23 mouse cellular contexts compared by ENCODE assay signal in the genomic region with DNA sequence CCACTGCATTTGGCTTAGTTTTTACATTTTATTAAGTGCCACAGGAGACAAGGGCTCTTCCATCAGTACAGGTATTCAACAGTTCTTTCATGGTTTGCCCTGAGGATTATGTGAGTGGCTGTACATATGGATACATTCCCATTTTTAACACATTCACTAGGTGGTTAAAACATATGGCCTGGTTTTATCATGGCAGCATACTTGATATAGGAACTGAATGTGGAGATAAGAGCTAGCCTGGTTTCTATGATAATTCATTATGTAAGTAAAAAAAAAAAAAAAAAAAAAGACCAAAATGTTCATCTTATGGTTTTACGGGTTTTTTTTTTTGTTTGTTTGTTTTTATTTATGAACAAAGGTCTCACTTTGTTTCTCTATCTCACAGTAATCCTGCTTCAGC. TPM values are rescaled to one million over a fixed set of nuclear protein-coding genes. Genes with fewer than 3 reads are reported as not detected.
DNase-seq lines count a peak whose midpoint lies in the region; ATAC-seq and TF ChIP-seq lines count a peak whose summit lies in the region.
"Had no signal": no experiment of that assay in that cellular context is flagged by ENCODE, and none has a peak within 500 bp of the region (broad histone marks: within the 10 kb centered on the region; RNA-seq: fewer than 3 reads in every experiment).

No protein-coding gene starts in this region.

- no peak for ATAC-seq in liver, embryonic 14.5 days (ENCODE audit: insufficient read depth)
- ATAC-seq in liver, embryonic 12.5 days: no peak
- ATAC-seq in liver, postnatal 0 days: no peak
- 0 out of 2 replicates have a peak, but pooled peaks have one; percentile 47 for ATAC-seq in erythroblast, adult 5-6 weeks (replicated peaks; ENCODE audit: low FRiP score, poor library complexity, severe bottlenecking)
- ATAC-seq: activated CD4-positive, CD25-positive, alpha-beta regulatory T cell, adult 4 months; CD4-positive, CD25-positive, alpha-beta regulatory T cell, adult 4 months; Patski had no signal

- no peak for DNase-seq in liver, embryonic 14.5 days (ENCODE audit: low read depth in 3 of 3, low spot score in 3 of 3)
- DNase-seq in liver, postnatal 0 days: no peak
- DNase-seq in liver: no peak
- DNase-seq in MEL (ENCODE audit: low read depth, low spot score): no peak
- no peak for DNase-seq in kidney, adult 8-10 months
- DNase-seq in kidney, adult 11 months: no peak
- DNase-seq: adrenal gland, adult 2 months; adrenal gland, adult 8-10 months; adrenal gland, postnatal 10 days; adrenal gland, postnatal 14 days; adrenal gland, postnatal 25 days; adrenal gland, postnatal 36 days; B cell, adult 2 months; cerebellum, adult 11 months; cerebellum, adult 11-12 months; cerebellum, adult 18-20 months had no signal

- no peak for TF ChIP-seq POLR2A in MEL (IDR thresholded peaks at IDR 0.05; ENCODE audit: control insufficient read depth in 1 of 2, insufficient read depth in 1 of 2, low read depth in 1 of 2, low read length in 2 of 2, poor library complexity in 1 of 2)

- H3K4me2 ChIP-seq in liver, embryonic 14.5 days (ENCODE audit: low read depth): no peak overlapping the region
- H3K4me2 ChIP-seq in liver, embryonic 12.5 days: no peak overlapping the region
- H3K4me2 ChIP-seq in liver, postnatal 0 days (ENCODE audit: low read depth, low read length): no peak overlapping the region

- H3K79me2 ChIP-seq in MEL (ENCODE audit: control insufficient read depth, insufficient read depth, low read length, poor library complexity): no peaks in the 10 kb centered on the region

- no peak overlapping the region for H3K9ac ChIP-seq in liver, embryonic 14.5 days (replicated peaks)
- H3K9ac ChIP-seq in liver, embryonic 12.5 days: no peak overlapping the region
- H3K9ac ChIP-seq in liver, postnatal 0 days (replicated peaks): no peak overlapping the region
- no peak overlapping the region for H3K9ac ChIP-seq in MEL (ENCODE audit: control insufficient read depth, low read depth, low read length, poor library complexity, severe bottlenecking)

- 69% methylated on average over 1 of the region's 1 CpGs for WGBS in liver, embryonic 14.5 days (ENCODE audit: insufficient replicate concordance)
- 89% methylated on average over 1 of the region's 1 CpGs for WGBS in liver, embryonic 12.5 days (ENCODE audit: insufficient replicate concordance)
- 63% methylated on average over 1 of the region's 1 CpGs for WGBS in liver, postnatal 0 days (ENCODE audit: insufficient replicate concordance)

- H3K4me1 ChIP-seq in liver, embryonic 14.5 days (replicated peaks; ENCODE audit: control insufficient read depth in 2 of 2, insufficient read depth in 2 of 2, low read length in 1 of 2): peaks cover 0 to 4% of the 10 kb centered on the region in 2 experiments; a peak in 2 of 4 replicates
- 0 out of 2 replicates have a peak, but pooled peaks cover 5% of the 10 kb centered on the region for H3K4me1 ChIP-seq in liver, embryonic 12.5 days
- H3K4me1 ChIP-seq in liver, postnatal 0 days (ENCODE audit: insufficient read depth): no peaks in the 10 kb centered on the region
- H3K4me1 ChIP-seq in MEL (ENCODE audit: control insufficient read depth in 1 of 2, insufficient read depth in 2 of 2, low read length in 2 of 2): peaks cover 5 to 16% of the 10 kb centered on the region in 2 experiments; a peak in 3 of 4 replicates

- H3K36me3 ChIP-seq in liver, embryonic 14.5 days (replicated peaks; ENCODE audit: control insufficient read depth, insufficient read depth, low read depth): peaks cover 69% of the 10 kb centered on the region
- H3K36me3 ChIP-seq in liver, embryonic 12.5 days: peaks cover 83% of the 10 kb centered on the region
- peaks cover 76% of the 10 kb centered on the region for H3K36me3 ChIP-seq in liver, postnatal 0 days (replicated peaks; ENCODE audit: insufficient read depth, low read length)
- peaks cover 17 to 80% of the 10 kb centered on the region in 2 experiments for H3K36me3 ChIP-seq in MEL (ENCODE audit: control insufficient read depth in 1 of 2, insufficient read depth in 2 of 2, low read length in 2 of 2)

- no peak overlapping the region for H3K27ac ChIP-seq in liver, embryonic 14.5 days
- H3K27ac ChIP-seq in liver, embryonic 12.5 days: no peak overlapping the region
- H3K27ac ChIP-seq in liver, postnatal 0 days (ENCODE audit: low read depth): no peak overlapping the region
- no peak overlapping the region for H3K27ac ChIP-seq in MEL (ENCODE audit: control insufficient read depth, low read depth, low read length)

- TF ChIP-seq RAD21 in MEL (IDR thresholded peaks at IDR 0.05; ENCODE audit: low read depth, low read length): no peak

- no peaks in the 10 kb centered on the region for H3K9me3 ChIP-seq in liver, embryonic 14.5 days (ENCODE audit: control insufficient read depth, low read length)
- no peaks in the 10 kb centered on the region for H3K9me3 ChIP-seq in liver, embryonic 12.5 days (replicated peaks)
- no peaks in the 10 kb centered on the region for H3K9me3 ChIP-seq in liver, postnatal 0 days (ENCODE audit: low read length)
- no peaks in the 10 kb centered on the region for H3K9me3 ChIP-seq in MEL (replicated peaks; ENCODE audit: insufficient read depth, low read length)
- H3K9me3 ChIP-seq: G1E had no signal

- TF ChIP-seq CTCF in liver, embryonic 14.5 days (IDR thresholded peaks at IDR 0.05; ENCODE audit: low read depth): no peak
- TF ChIP-seq CTCF in liver, postnatal 0 days (IDR thresholded peaks at IDR 0.05; ENCODE audit: low read depth): no peak
- no peak for TF ChIP-seq CTCF in MEL (IDR thresholded peaks at IDR 0.05 in 2 of 3, conservative IDR thresholded peaks at IDR 0.05 in 1 of 3; ENCODE audit: control insufficient read depth in 1 of 3, insufficient read depth in 1 of 3, low read depth in 2 of 3, low read length in 3 of 3, poor library complexity in 1 of 3, severe bottlenecking in 1 of 3)

- no peak overlapping the region for H3K4me3 ChIP-seq in liver, embryonic 14.5 days (ENCODE audit: insufficient read depth in 1 of 2, low read depth in 2 of 2, low read length in 2 of 2)
- no peak overlapping the region for H3K4me3 ChIP-seq in liver, embryonic 12.5 days
- H3K4me3 ChIP-seq in liver, postnatal 0 days (ENCODE audit: low read depth, low read length): no peak overlapping the region
- no peak overlapping the region for H3K4me3 ChIP-seq in MEL (ENCODE audit: control insufficient read depth in 1 of 2, insufficient read depth in 1 of 2, low read depth in 2 of 2, low read length in 2 of 2)

- no peaks in the 10 kb centered on the region for H3K27me3 ChIP-seq in liver, embryonic 14.5 days (ENCODE audit: control insufficient read depth, insufficient read depth, low read length)
- no peaks in the 10 kb centered on the region for H3K27me3 ChIP-seq in liver, embryonic 12.5 days (replicated peaks)
- no peaks in the 10 kb centered on the region for H3K27me3 ChIP-seq in liver, postnatal 0 days (ENCODE audit: insufficient read depth, low read length)
- H3K27me3 ChIP-seq in MEL (ENCODE audit: control insufficient read depth in 1 of 2, insufficient read depth in 2 of 2, low read length in 2 of 2): no peaks in the 10 kb centered on the region
- H3K27me3 ChIP-seq: CH12.LX, Patski had no signal

- TF ChIP-seq EP300 in liver, embryonic 14.5 days (IDR thresholded peaks at IDR 0.05; ENCODE audit: low read depth): peak; percentile 26; the same call in 1 of the 2 replicates
- TF ChIP-seq EP300 in liver, postnatal 0 days (IDR thresholded peaks at IDR 0.05; ENCODE audit: low read depth): 0 out of 2 replicates have a peak, but pooled peaks have one; percentile 32
- peak; percentile 69 to 81 for TF ChIP-seq EP300 in MEL (IDR thresholded peaks at IDR 0.05; ENCODE audit: low read depth in 1 of 2, low read length in 2 of 2)

TF ChIP-seq in MEL, 35 proteins besides CTCF, POLR2A, EP300 and RAD21 (continues in another document):
- TF ChIP-seq TCF12 (IDR thresholded peaks at IDR 0.05; ENCODE audit: low read depth, low read length) (peak; percentile 90), MXI1 (IDR thresholded peaks at IDR 0.05; ENCODE audit: low read depth, low read length) (peak; percentile 53; the same call in 1 of the 2 replicates), SMC3 (IDR thresholded peaks at IDR 0.05; ENCODE audit: low read depth, low read length) (no peak), MYB (IDR thresholded peaks at IDR 0.05; ENCODE audit: low read depth, low read length) (no peak), MAZ (IDR thresholded peaks at IDR 0.05; ENCODE audit: low read depth, low read length) (no peak), ELF1 (IDR thresholded peaks at IDR 0.05; ENCODE audit: low read depth, low read length) (no peak), ETS1 (IDR thresholded peaks at IDR 0.05; ENCODE audit: low read depth, low read length) (peak; percentile 80), ZNF384 (IDR thresholded peaks at IDR 0.05; ENCODE audit: low read depth, low read length) (peak; percentile 94), POLR2AphosphoS2 (IDR thresholded peaks at IDR 0.05; ENCODE audit: low read length) (no peak), GATA1 (IDR thresholded peaks at IDR 0.05; ENCODE audit: low read depth, low read length) (peak; percentile 75; the same call in 1 of the 2 replicates)

RNA-seq across cellular contexts. Expression of a gene that starts 23.5 kb away (rescaled TPM):
- polyA plus RNA-seq in liver, embryonic 14.5 days (2012; rRNA removed): 8.2 and 9.8 TPM in 2 replicates
- polyA plus RNA-seq in liver, embryonic 14.5 days (2014; fragmentation: Nextera tagmentation; extraction: Ambion mirVana): 4.7 and 5.5 TPM in 2 replicates
- polyA plus RNA-seq in liver, embryonic 12.5 days (2016; fragmentation: Nextera tagmentation; extraction: Ambion mirVana): 8.6 and 9.0 TPM in 2 replicates
- 3.2 and 3.9 TPM in 2 replicates for polyA plus RNA-seq in liver, postnatal 0 days (2015; fragmentation: Nextera tagmentation; extraction: Ambion mirVana)
- total RNA-seq in MEL (2012; rRNA removed): 34.3 and 35.2 TPM in 2 replicates
- polyA plus RNA-seq in MEL (2012; ENCODE audit: insufficient read depth in 1 of 2, insufficient read length in 2 of 2, low read depth in 1 of 2, low replicate concordance in 2 of 2, missing spikeins in 1 of 2): 10 to 100 TPM; 34.6 to 45.5 TPM
- 181 and 207 TPM in 2 replicates for total RNA-seq in erythroblast, adult 5-6 weeks (2015; ENCODE audit: low replicate concordance)
- total RNA-seq in erythroblast, adult 5-6 weeks (2017; ENCODE audit: low replicate concordance): 263 and 302 TPM in 2 replicates

RNA-seq across cellular contexts. Expression of a gene that starts 33.3 kb away (rescaled TPM):
- 7.1 and 8.7 TPM in 2 replicates for polyA plus RNA-seq in liver, embryonic 14.5 days (2012; rRNA removed)
- polyA plus RNA-seq in liver, embryonic 14.5 days (2014; fragmentation: Nextera tagmentation; extraction: Ambion mirVana): 19.7 and 22.7 TPM in 2 replicates
- 40.5 and 41.8 TPM in 2 replicates for polyA plus RNA-seq in liver, embryonic 12.5 days (2016; fragmentation: Nextera tagmentation; extraction: Ambion mirVana)
- polyA plus RNA-seq in liver, postnatal 0 days (2015; fragmentation: Nextera tagmentation; extraction: Ambion mirVana): 15.0 and 16.2 TPM in 2 replicates
- 39.9 and 43.6 TPM in 2 replicates for total RNA-seq in MEL (2012; rRNA removed)
- polyA plus RNA-seq in MEL (2012; ENCODE audit: insufficient read depth in 1 of 2, insufficient read length in 2 of 2, low read depth in 1 of 2, low replicate concordance in 2 of 2, missing spikeins in 1 of 2): 100 to 1,000 TPM in 1 of 2 experiments, 10 to 100 TPM in 1; 58.6 to 122 TPM
- total RNA-seq in erythroblast, adult 5-6 weeks (2015; ENCODE audit: low replicate concordance): 30.6 and 34.9 TPM in 2 replicates
- total RNA-seq in erythroblast, adult 5-6 weeks (2017; ENCODE audit: low replicate concordance): 19.5 and 24.0 TPM in 2 replicates
